Mouse (Mus musculus) midbrain, embryonic 15.5 days (tissue): Measurements from ENCODE around the gene Arhgef10l. TPM values are rescaled to one million over a fixed set of nuclear protein-coding genes. Genes with fewer than 3 reads are reported as not detected.

Source experiments
- ATAC-seq: fragments of 200-750 bp; cut with Nextera tagmentation; replicated peaks from 2 replicates; pipeline ENCODE4 v1.8.0; 2017; ENCODE audit warnings: moderate TSS enrichment
- H3K27ac ChIP-seq: fragments of 300-500 bp; sonication (generic); 2 replicates; pipeline ENCODE4 v1.5.1; 2015; ENCODE audit warnings: mild to moderate bottlenecking, inconsistent platforms
- H3K27me3 ChIP-seq: fragments of 300-500 bp; sonication (generic); replicated peaks from 2 replicates; pipeline ENCODE4 v1.6.1; 2015; ENCODE audit warnings: inconsistent platforms
- H3K36me3 ChIP-seq: fragments of 300-500 bp; sonication (generic); replicated peaks from 2 replicates; pipeline ENCODE4 v1.6.1; 2015; ENCODE audit warnings: inconsistent platforms
- H3K4me1 ChIP-seq: fragments of 300-500 bp; sonication (generic); 2 replicates; pipeline ENCODE4 v1.6.1; 2015; ENCODE audit warnings: inconsistent platforms
- H3K4me2 ChIP-seq: fragments of 300-500 bp; sonication (generic); 2 replicates; pipeline ENCODE4 v1.6.1; 2015; ENCODE audit warnings: inconsistent platforms, mild to moderate bottlenecking, moderate library complexity
- H3K4me3 ChIP-seq: fragments of 300-500 bp; sonication (generic); 2 replicates; pipeline ENCODE4 v1.5.1; 2015; ENCODE audit warnings: mild to moderate bottlenecking, inconsistent platforms
- H3K9ac ChIP-seq: fragments of 300-500 bp; sonication (generic); 2 replicates; pipeline ENCODE4 v1.6.1; 2015; ENCODE audit warnings: mild to moderate bottlenecking, inconsistent platforms
- H3K9me3 ChIP-seq: fragments of 300-500 bp; sonication (generic); 2 replicates; pipeline ENCODE4 v1.6.1; 2016; ENCODE audit warnings: inconsistent platforms
- WGBS: fragments of 180-500 bp; shearing (Covaris S2); methylation state at CpG from one replicate; pipeline ENCODE4 v1.1.7; 2015; ENCODE audit warnings: mixed read lengths; 5-methylcytosine and 5-hydroxymethylcytosine counted together
- polyA plus RNA-seq: library from polyadenylated mRNA; unstranded; fragments of >200 nt; fragmentation: Nextera tagmentation; extraction: Ambion mirVana; gene quantifications from 2 replicates; pipeline ENCODE4 v1.2.1, GENCODE M21; 2015

The Arhgef10l gene
- polyA plus RNA-seq, 1 experiment from 2014 or later, result 30.7 TPM

GRCm38 (mm10) chr4:140688826-140689425 is 23.1 kb upstream of the Arhgef10l start:
- ATAC-seq, result no peak

GRCm38 (mm10) chr4:140688044-140688825 is 22.4 kb upstream of the Arhgef10l start:
- ATAC-seq, result no peak
- no peaks in the 10 kb centered on the region for H3K9me3 ChIP-seq
- 72% methylated on average over 12 of the region's 12 CpGs for WGBS
- H3K27ac ChIP-seq, result no peak overlapping the region
- H3K4me2 ChIP-seq, result no peak overlapping the region
- H3K9ac ChIP-seq, result no peak overlapping the region
- peaks cover 15% of the 10 kb centered on the region for H3K4me1 ChIP-seq
- H3K36me3 ChIP-seq, result no peaks in the 10 kb centered on the region
- no peak overlapping the region for H3K4me3 ChIP-seq
- H3K27me3 ChIP-seq, result no peaks in the 10 kb centered on the region

More at GRCm38 (mm10) chr4:140688826-140689425, 23.1 kb upstream of the Arhgef10l start:
- Histone ChIP-seq H3K36me3 (no peaks in the 10 kb centered on the region), H3K4me1 (peaks cover 10% of the 10 kb centered on the region), H3K27me3 (no peaks in the 10 kb centered on the region), H3K9me3 (no peaks in the 10 kb centered on the region), H3K4me2 (no peak overlapping the region), H3K9ac (no peak overlapping the region), H3K4me3 (no peak overlapping the region), H3K27ac (no peak overlapping the region)
- WGBS, result 89% methylated on average over 5 of the region's 5 CpGs

DNA sequence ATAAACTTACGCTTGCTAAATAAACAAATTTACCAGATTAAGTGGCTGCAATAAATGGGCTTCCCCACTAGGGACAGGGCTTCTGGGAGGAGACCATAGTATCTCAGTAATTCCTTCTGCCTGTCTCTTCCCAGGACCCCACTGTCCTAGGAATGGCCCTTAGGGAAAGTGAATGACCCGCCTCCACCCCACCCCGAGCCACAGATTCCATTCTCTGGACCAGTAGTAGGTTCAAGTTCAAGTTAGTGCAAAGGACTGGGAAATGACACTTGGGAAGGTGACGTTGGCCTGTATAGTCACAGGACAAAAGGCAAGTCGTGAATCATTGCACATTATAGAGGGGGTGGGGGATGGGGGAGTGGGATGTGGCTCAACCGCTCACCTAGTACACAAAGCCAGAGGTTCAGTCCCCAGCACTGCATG is 19.1 kb upstream of the Arhgef10l start:
- H3K27ac ChIP-seq, result no peak overlapping the region
- H3K4me1 ChIP-seq, result peaks cover 15% of the 10 kb centered on the region
- ATAC-seq, result no peak
- H3K4me2 ChIP-seq, result peak overlapping the region; percentile 22; the same call in 1 of the 2 replicates
- H3K4me3 ChIP-seq, result no peak overlapping the region
- WGBS, result 51% methylated on average over 6 of the region's 6 CpGs
- H3K9me3 ChIP-seq, result no peaks in the 10 kb centered on the region
- H3K36me3 ChIP-seq, result no peaks in the 10 kb centered on the region
- no peaks in the 10 kb centered on the region for H3K27me3 ChIP-seq
- H3K9ac ChIP-seq, result no peak overlapping the region

DNA sequence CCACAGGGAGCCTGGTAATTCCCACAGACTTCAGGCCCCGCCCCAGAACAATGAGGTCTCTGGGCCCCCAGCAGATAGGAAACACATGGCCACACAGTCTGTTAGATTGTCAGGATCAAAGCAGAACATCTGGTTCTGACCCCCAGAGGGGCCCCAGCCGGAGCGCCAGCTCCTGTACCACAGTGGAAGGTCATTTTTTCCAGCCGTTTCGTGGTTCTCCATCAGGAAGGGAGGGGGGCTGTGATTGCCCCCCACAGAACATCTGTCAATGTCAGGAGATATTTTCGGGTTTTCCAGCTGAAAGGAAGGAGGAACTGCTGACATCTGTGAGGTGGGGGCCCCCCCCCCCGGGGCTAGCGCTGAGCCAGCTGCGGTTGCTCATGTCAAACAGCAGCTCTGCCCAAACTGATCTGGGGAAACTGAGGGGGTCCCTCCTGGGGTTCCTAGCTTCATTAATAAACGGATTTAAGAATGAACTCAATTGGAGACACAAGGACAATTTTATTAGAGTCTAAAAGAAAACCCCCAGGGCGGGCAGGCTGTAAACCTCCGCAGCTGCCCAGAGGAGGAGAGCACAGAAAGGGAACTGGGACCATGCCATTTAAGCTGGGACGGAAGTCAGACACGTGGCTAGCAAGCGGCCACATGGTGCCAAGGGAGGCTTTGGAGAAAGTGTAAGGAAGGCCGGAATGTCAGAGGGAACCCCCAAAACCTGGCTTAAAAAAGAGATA is 18.5 kb upstream of the Arhgef10l start:
- no peak overlapping the region for H3K9ac ChIP-seq

GRCm38 (mm10) chr4:140683608-140684007 is 17.8 kb upstream of the Arhgef10l start:
- Histone ChIP-seq H3K9me3 (no peaks in the 10 kb centered on the region), H3K4me3 (no peak overlapping the region), H3K27me3 (no peaks in the 10 kb centered on the region), H3K9ac (no peak overlapping the region), H3K4me2 (no peak overlapping the region; the same call in 1 of the 2 replicates), H3K4me1 (peaks cover 18% of the 10 kb centered on the region), H3K27ac (no peak overlapping the region), H3K36me3 (no peaks in the 10 kb centered on the region)
- no peak for ATAC-seq
- 35% methylated on average over 8 of the region's 8 CpGs for WGBS

More for the DNA sequence above, 18.5 kb upstream of the Arhgef10l start:
- WGBS, result 12% methylated on average over 16 of the region's 16 CpGs
- Histone ChIP-seq H3K4me1 (peaks cover 18% of the 10 kb centered on the region), H3K4me3 (no peak overlapping the region), H3K9me3 (no peaks in the 10 kb centered on the region), H3K4me2 (peak overlapping the region; percentile 22), H3K27me3 (no peaks in the 10 kb centered on the region), H3K36me3 (no peaks in the 10 kb centered on the region), H3K27ac (no peak overlapping the region)
- no peak for ATAC-seq

GRCm38 (mm10) chr4:140680731-140681397 is 15.1 kb upstream of the Arhgef10l start:
- ATAC-seq, result no peak
- Histone ChIP-seq H3K27ac (no peak overlapping the region), H3K9ac (no peak overlapping the region), H3K27me3 (no peaks in the 10 kb centered on the region), H3K4me1 (peaks cover 18% of the 10 kb centered on the region), H3K4me2 (no peak overlapping the region), H3K9me3 (no peaks in the 10 kb centered on the region), H3K36me3 (no peaks in the 10 kb centered on the region), H3K4me3 (no peak overlapping the region)
- WGBS, result 62% methylated on average over 8 of the region's 8 CpGs

- Histone ChIP-seq H3K4me2 (no peak overlapping the region), H3K27me3 (no peaks in the 10 kb centered on the region), H3K36me3 (no peaks in the 10 kb centered on the region), H3K4me3 (no peak overlapping the region), H3K4me1 (peaks cover 17% of the 10 kb centered on the region), H3K27ac (no peak overlapping the region), H3K9ac (no peak overlapping the region), H3K9me3 (no peaks in the 10 kb centered on the region)
- no peak for ATAC-seq
- 33% methylated on average over 14 of the region's 18 CpGs for WGBS
Observed at GRCm38 (mm10) chr4:140679723-140680380, 14.0 kb upstream of the Arhgef10l start.

- Histone ChIP-seq H3K9ac (no peak overlapping the region), H3K27ac (no peak overlapping the region), H3K27me3 (no peaks in the 10 kb centered on the region), H3K9me3 (no peaks in the 10 kb centered on the region), H3K36me3 (no peaks in the 10 kb centered on the region), H3K4me1 (peaks cover 8% of the 10 kb centered on the region), H3K4me3 (no peak overlapping the region), H3K4me2 (no peak overlapping the region)
- 14% methylated on average over 5 of the region's 5 CpGs for WGBS
- 0 out of 2 replicates have a peak, but pooled peaks have one; percentile 45 for ATAC-seq
Observed at GRCm38 (mm10) chr4:140679038-140679437, 13.2 kb upstream of the Arhgef10l start.

DNA sequence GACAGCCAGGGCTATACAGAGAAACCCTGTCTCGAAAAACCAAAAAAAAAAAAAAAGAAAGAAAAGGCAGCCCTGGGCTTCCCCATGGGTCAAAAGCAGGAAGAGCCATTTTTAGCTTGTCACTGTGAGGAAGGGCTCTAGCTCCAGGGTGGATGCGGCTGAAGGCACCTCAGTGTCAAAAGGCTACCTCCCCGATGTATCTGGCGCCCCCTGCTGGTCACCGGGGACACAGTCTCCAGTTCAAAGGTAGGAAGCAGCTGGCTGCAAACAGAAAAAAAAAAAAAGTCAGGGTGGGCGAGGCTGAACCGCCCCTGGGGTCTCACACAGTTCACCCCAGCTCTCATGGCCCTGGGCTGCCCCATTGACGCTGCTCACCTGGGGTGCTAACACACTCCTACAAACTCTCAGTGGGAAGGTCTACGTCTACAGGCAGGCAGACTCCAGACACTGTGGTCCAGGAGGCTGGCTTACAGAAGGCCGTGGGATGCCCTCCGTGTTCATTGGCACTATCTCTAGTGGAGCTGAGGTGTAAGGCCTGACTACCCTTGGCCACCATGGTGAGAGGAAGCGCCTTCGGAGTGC is 8.6 kb upstream of the Arhgef10l start:
- Histone ChIP-seq H3K4me2 (no peak overlapping the region), H3K4me1 (peaks cover under 1% of the 10 kb centered on the region; the same call in 1 of the 2 replicates), H3K36me3 (no peaks in the 10 kb centered on the region), H3K27ac (no peak overlapping the region), H3K4me3 (no peak overlapping the region), H3K27me3 (no peaks in the 10 kb centered on the region), H3K9me3 (no peaks in the 10 kb centered on the region), H3K9ac (no peak overlapping the region)
- ATAC-seq, result no peak
- WGBS, result 32% methylated on average over 13 of the region's 13 CpGs

DNA sequence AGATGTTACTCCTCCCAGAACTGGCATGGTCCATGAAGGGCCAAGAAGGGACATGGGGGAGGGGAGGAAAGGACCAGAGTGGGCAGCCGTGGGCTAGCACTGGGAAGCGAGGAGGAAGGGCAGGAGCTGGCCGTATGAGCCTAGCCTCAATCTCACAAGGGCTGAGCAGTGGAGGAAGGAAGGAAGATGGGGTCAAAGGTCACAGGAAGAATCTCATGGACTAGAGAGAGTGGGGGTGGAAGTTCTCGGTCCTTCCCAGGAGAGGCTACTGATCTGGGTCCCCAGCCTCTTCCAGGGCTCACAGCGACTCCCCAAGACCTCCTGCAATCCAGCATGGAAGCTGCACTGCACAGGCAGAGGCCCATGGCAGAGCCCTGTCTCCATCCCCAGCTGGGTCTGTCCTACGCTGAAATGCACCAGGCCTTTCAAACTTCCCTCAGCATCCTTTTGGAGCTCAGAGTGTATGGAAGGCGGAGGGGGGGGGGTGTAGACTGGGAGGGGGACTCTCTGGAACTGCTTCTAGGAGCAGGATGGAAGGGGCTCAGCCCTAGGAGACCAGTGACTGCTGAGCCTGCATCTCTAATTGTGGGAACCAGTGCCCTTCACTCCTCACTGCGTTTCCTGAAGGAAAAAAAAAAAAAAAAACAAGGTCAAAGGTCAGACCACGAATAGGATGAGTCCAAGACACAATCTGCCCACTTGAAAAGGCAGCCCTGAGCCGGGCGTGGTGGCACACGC is 7.9 kb upstream of the Arhgef10l start:
- no peak overlapping the region for H3K9ac ChIP-seq
- no peak for ATAC-seq
- no peak overlapping the region for H3K4me2 ChIP-seq
- H3K36me3 ChIP-seq, result no peaks in the 10 kb centered on the region
- H3K9me3 ChIP-seq, result no peaks in the 10 kb centered on the region
- no peak overlapping the region for H3K27ac ChIP-seq
- H3K27me3 ChIP-seq, result no peaks in the 10 kb centered on the region
- H3K4me3 ChIP-seq, result no peak overlapping the region
- no peaks in the 10 kb centered on the region for H3K4me1 ChIP-seq
- 52% methylated on average over 12 of the region's 12 CpGs for WGBS

DNA sequence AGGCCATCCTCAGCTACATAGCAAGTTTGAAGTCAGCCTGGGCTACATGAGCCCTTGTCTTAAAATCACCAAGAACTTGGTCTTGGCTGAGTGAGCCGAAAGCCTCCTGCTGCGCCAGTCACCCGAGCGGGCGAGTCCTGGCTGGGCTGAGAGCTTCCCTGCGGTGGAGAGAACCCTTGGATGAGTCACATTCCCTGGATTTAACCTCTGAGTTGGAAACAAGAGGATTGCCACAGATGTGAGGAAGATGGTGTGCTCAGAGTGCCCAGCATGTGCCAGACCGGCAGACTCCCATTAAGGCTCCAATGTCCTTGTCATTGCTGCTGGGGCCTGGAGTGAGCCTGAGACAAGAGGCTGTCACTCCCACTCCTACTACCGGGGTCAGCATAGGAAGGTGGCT is 2.0 kb upstream of the Arhgef10l start:
- H3K4me2 ChIP-seq, result no peak overlapping the region
- ATAC-seq, result no peak
- H3K4me3 ChIP-seq, result no peak overlapping the region
- H3K4me1 ChIP-seq, result peaks cover 3% of the 10 kb centered on the region
- WGBS, result 87% methylated on average over 8 of the region's 8 CpGs
- H3K9me3 ChIP-seq, result no peaks in the 10 kb centered on the region
- no peak overlapping the region for H3K27ac ChIP-seq
- H3K36me3 ChIP-seq, result no peaks in the 10 kb centered on the region
- no peaks in the 10 kb centered on the region for H3K27me3 ChIP-seq
- H3K9ac ChIP-seq, result no peak overlapping the region
